Mouse (Mus musculus) hindbrain, embryonic 14.5 days (tissue): ENCODE measurements around the gene Gm17584. TPM values are rescaled to one million over a fixed set of nuclear protein-coding genes. Genes with fewer than 3 reads are reported as not detected.
"Not testable (repeated sequence)": the region's sequence is repeated elsewhere in the genome, so short reads cannot be mapped to it uniquely, and the experiment has no call there.

ENCODE experiments used
- ATAC-seq: fragments of 200-750 bp; cut with Nextera tagmentation; 2 replicates; pipeline ENCODE4 v1.8.0; 2017; ENCODE audit warnings: moderate number of reproducible peaks, mild to moderate bottlenecking, moderate TSS enrichment, moderate library complexity; ENCODE audit not compliant: low FRiP score
- DNase-seq: peaks from one replicate; pipeline ENCODE4 v3.0.0-alpha.2; 2015; ENCODE audit warnings: low spot score
- H3K27ac ChIP-seq: fragments of 300-500 bp; sonication (generic); 2 replicates; pipeline ENCODE4 v1.5.1; 2014; ENCODE audit warnings: mild to moderate bottlenecking, moderate library complexity
- H3K27me3 ChIP-seq: fragments of 300-500 bp; sonication (generic); 2 replicates; pipeline ENCODE4 v1.6.1; 2014; ENCODE audit warnings: mild to moderate bottlenecking, low read length, mixed read lengths; ENCODE audit not compliant: control insufficient read depth, insufficient read depth
- H3K36me3 ChIP-seq: fragments of 300-500 bp; sonication (generic); replicated peaks from 2 replicates; pipeline ENCODE4 v1.6.1; 2014; ENCODE audit not compliant: control insufficient read depth, insufficient read depth
- H3K4me1 ChIP-seq: fragments of 300-500 bp; sonication (generic); replicated peaks from 2 replicates; pipeline ENCODE4 v1.6.1; 2014; ENCODE audit warnings: antibody characterized with exemption, low read length, mixed read lengths; ENCODE audit not compliant: control insufficient read depth, insufficient read depth
- H3K4me2 ChIP-seq: fragments of 300-500 bp; sonication (generic); replicated peaks from 2 replicates; pipeline ENCODE4 v1.6.1; 2014; ENCODE audit warnings: mild to moderate bottlenecking, moderate library complexity
- H3K4me3 ChIP-seq: fragments of 300-500 bp; sonication (generic); replicated peaks from 2 replicates; pipeline ENCODE4 v1.5.1; 2014; ENCODE audit warnings: mild to moderate bottlenecking, low read length
- H3K9ac ChIP-seq: fragments of 300-500 bp; sonication (generic); 2 replicates; pipeline ENCODE4 v1.6.1; 2014
- H3K9me3 ChIP-seq: fragments of 300-500 bp; sonication (generic); 2 replicates; pipeline ENCODE4 v1.6.1; 2016; ENCODE audit warnings: low read length; ENCODE audit not compliant: control insufficient read depth
- WGBS: fragments of 180-500 bp; shearing (Covaris S2); extraction: QIAGEN DNeasy Blood & Tissue Kit; methylation state at CpG from one replicate; pipeline ENCODE4 v1.1.7; 2014; 5-methylcytosine and 5-hydroxymethylcytosine counted together
- polyA plus RNA-seq: library from polyadenylated mRNA; unstranded; fragments of >200 nt; fragmentation: Nextera tagmentation; extraction: Ambion mirVana; gene quantifications from 2 replicates; pipeline ENCODE4 v1.2.1, GENCODE M21; 2014

The Gm17584 gene
- not detected in 2 replicates for polyA plus RNA-seq

DNA sequence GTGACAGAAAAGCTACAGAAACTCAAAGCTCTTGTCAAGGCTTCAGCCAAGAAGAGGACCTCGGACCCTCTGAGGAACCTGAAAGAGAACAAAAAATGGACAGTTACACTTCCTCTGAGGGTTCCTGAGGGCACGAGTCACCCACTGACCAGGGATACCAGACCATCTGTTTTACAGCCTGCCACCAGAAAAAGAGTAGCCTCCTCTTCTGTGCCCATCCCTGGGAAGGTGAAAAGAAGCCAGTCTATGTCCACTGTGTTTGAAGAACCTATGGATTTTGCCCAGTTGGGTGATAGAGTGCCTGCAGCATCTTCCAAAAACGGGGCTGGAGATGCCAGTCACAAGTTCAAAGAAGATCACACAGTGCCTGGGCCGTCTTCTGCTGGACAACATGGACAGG, at the start of gene Gm17584:
Gm17584 (plus strand) TSS at position 301 of the 400 bp plus-strand sequence.
- not testable (repeated sequence) for DNase-seq, H3K9ac ChIP-seq, H3K4me2 ChIP-seq, H3K4me3 ChIP-seq, H3K4me1 ChIP-seq, H3K9me3 ChIP-seq, H3K27ac ChIP-seq, ATAC-seq, H3K36me3 ChIP-seq, H3K27me3 ChIP-seq
- WGBS: no CpG with 5 or more reads among the region's 4 CpGs

Other genes with a start within 250 kb of the Gm17584 start
- gene Gm17469, start 129.3 kb downstream of the Gm17584 start, polyA plus RNA-seq: not detected in 2 replicates